Mouse (Mus musculus) heart, embryonic 10.5 days (tissue): ENCODE measurements around the gene Cd207. TPM values are rescaled to one million over a fixed set of nuclear protein-coding genes. Genes with fewer than 3 reads are reported as not detected.

Experiments used
- polyA plus RNA-seq: library from polyadenylated mRNA; unstranded; fragments of >200 nt; fragmentation: Nextera tagmentation; extraction: Ambion mirVana; gene quantifications from 2 replicates; pipeline ENCODE4 v1.2.1, GENCODE M21; 2016

Cd207 gene
- polyA plus RNA-seq, 1 experiment from 2014 or later = not detected

Other genes with a start within 250 kb of the Cd207 start
- gene Tet3, start 218.8 kb downstream of the Cd207 start, polyA plus RNA-seq = 29.8 and 31.3 TPM in 2 replicates
- 56.5 and 59.1 TPM in 2 replicates for gene Dguok, start 170.9 kb downstream of the Cd207 start, polyA plus RNA-seq
- gene Actg2, start 141.6 kb downstream of the Cd207 start, polyA plus RNA-seq = 1.7 and 7.0 TPM in 2 replicates
- gene Stambp, start 105.1 kb downstream of the Cd207 start, polyA plus RNA-seq = 23.3 and 23.5 TPM in 2 replicates
- not detected in 2 replicates for gene Clec4f, start 21.7 kb downstream of the Cd207 start, polyA plus RNA-seq
- not detected in 2 replicates for gene Vax2, start 33.4 kb upstream of the Cd207 start, polyA plus RNA-seq
- gene Atp6v1b1, start 65.1 kb upstream of the Cd207 start, polyA plus RNA-seq = not detected in 2 replicates
- 0.09 and 0.10 TPM in 2 replicates for gene Ankrd53, start 84.8 kb upstream of the Cd207 start, polyA plus RNA-seq
- 82.4 and 88.7 TPM in 2 replicates for gene Tex261, start 98.0 kb upstream of the Cd207 start, polyA plus RNA-seq
- gene Nagk, start 117.1 kb upstream of the Cd207 start, polyA plus RNA-seq = 44.1 and 49.4 TPM in 2 replicates
- gene Paip2b, start 153.9 kb upstream of the Cd207 start, polyA plus RNA-seq = 13.9 and 20.3 TPM in 2 replicates
- 44.7 and 51.8 TPM in 2 replicates for gene Zfp638, start 189.3 kb upstream of the Cd207 start, polyA plus RNA-seq